ENCODE assay signal across 19 mouse cellular contexts in genomic region chr1:58105685-58106084, GRCm38 (mm10). TPM values are rescaled to one million over a fixed set of nuclear protein-coding genes. Genes with fewer than 3 reads are reported as not detected.
"Had no signal": no experiment of that assay in that cellular context is flagged by ENCODE, and none has a peak within 500 bp of the region (broad histone marks: within the 10 kb centered on the region; RNA-seq: fewer than 3 reads in every experiment).

No protein-coding gene starts in this region.

- H3K27me3 ChIP-seq: liver, embryonic 15.5 days; lung, embryonic 15.5 days; megakaryocyte, embryonic 14.5 days; midbrain, embryonic 13.5 days; midbrain, embryonic 15.5 days; neural tube, embryonic 12.5 days had no signal

- H3K4me2 ChIP-seq: liver, embryonic 15.5 days; lung, embryonic 15.5 days; midbrain, embryonic 11.5 days; midbrain, embryonic 13.5 days; midbrain, embryonic 15.5 days; neural tube, embryonic 12.5 days had no signal

- DNase-seq: liver, postnatal 0 days; lung, adult 2 months; lung, postnatal 14 days; lung, postnatal 36 days; right cerebral cortex, postnatal 14 days; thymus, adult 2 months; thymus, postnatal 25 days; thymus, postnatal 4 days had no signal

- H3K9me3 ChIP-seq: liver, embryonic 15.5 days; lung, embryonic 15.5 days; midbrain, embryonic 13.5 days; midbrain, embryonic 15.5 days; neural tube, embryonic 12.5 days had no signal

- H3K4me1 ChIP-seq: liver, embryonic 15.5 days; megakaryocyte, embryonic 14.5 days; midbrain, embryonic 13.5 days; midbrain, embryonic 15.5 days; neural tube, embryonic 12.5 days had no signal

- H3K27ac ChIP-seq: liver, embryonic 15.5 days; lung, embryonic 15.5 days; macrophage; midbrain, embryonic 13.5 days; midbrain, embryonic 15.5 days; neural tube, embryonic 12.5 days had no signal

- H3K36me3 ChIP-seq: liver, embryonic 15.5 days; lung, embryonic 15.5 days; midbrain, embryonic 13.5 days; midbrain, embryonic 15.5 days; neural tube, embryonic 12.5 days had no signal

- H3K9ac ChIP-seq: liver, embryonic 15.5 days; liver, postnatal 0 days; lung, embryonic 15.5 days; midbrain, embryonic 13.5 days; midbrain, embryonic 15.5 days; neural tube, embryonic 12.5 days had no signal

- H3K4me3 ChIP-seq: liver, embryonic 15.5 days; lung, embryonic 15.5 days; megakaryocyte, embryonic 14.5 days; midbrain, embryonic 13.5 days; midbrain, embryonic 15.5 days; neural tube, embryonic 12.5 days had no signal

RNA-seq across cellular contexts. Expression of gene Aox3, which starts 7.2 kb away (rescaled TPM):
- total RNA-seq: megakaryocyte progenitor cell, adult 5-6 weeks; midbrain, postnatal 0 days; neutrophil, adult 5-6 weeks had no signal
- polyA plus RNA-seq: macrophage had no signal
